35 mouse cellular contexts compared by ENCODE assay signal in the genomic region with DNA sequence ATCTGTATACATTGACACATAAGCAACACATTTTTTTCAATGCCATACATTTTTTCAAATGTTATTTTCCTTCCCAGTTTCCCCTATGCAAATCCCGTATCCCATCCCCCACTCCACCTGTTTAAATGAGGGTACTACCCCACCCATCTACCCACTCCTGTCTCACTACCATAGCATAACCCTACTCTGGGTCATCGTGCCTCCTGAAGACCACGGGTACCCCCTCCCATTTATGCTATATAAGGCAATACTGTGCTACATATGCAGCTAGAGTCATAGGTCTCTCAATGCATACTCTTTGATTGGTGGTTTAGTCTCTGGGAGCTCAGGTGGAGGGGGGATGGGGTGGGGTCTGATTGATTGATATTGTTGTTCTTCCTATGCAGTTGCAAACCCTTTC.
"Had no signal": no experiment of that assay in that cellular context is flagged by ENCODE, and none has a peak within 500 bp of the region (broad histone marks: within the 10 kb centered on the region; RNA-seq: fewer than 3 reads in every experiment).

No protein-coding gene starts in this region.

- DNase-seq: heart, postnatal 10 days; heart, postnatal 14 days; heart, postnatal 36 days; heart, postnatal 4 days; kidney, adult 11 months; kidney, adult 18-20 months; kidney, adult 2 months; kidney, adult 8-10 months; kidney, adult 9 months; kidney, postnatal 10 days; kidney, postnatal 14 days; kidney, postnatal 25 days; kidney, postnatal 36 days; kidney, postnatal 4 days; layer of hippocampus, adult 9-11 months; layer of hippocampus, postnatal 36 days had no signal

- H3K9ac ChIP-seq: heart, embryonic 12.5 days; heart, embryonic 13.5 days; heart, embryonic 15.5 days; hindbrain, embryonic 12.5 days; hindbrain, embryonic 13.5 days; hindbrain, embryonic 14.5 days; hindbrain, embryonic 15.5 days; intestine, embryonic 15.5 days; kidney, embryonic 15.5 days had no signal

- H3K9me3 ChIP-seq: heart, embryonic 12.5 days; heart, embryonic 13.5 days; heart, embryonic 15.5 days; hindbrain, embryonic 10.5 days; hindbrain, embryonic 12.5 days; hindbrain, embryonic 13.5 days; hindbrain, embryonic 15.5 days; intestine, embryonic 15.5 days; kidney, embryonic 15.5 days had no signal

- H3K27ac ChIP-seq: heart, embryonic 13.5 days; heart, embryonic 15.5 days; hindbrain, embryonic 10.5 days; hindbrain, embryonic 12.5 days; hindbrain, embryonic 13.5 days; hindbrain, embryonic 14.5 days; hindbrain, embryonic 15.5 days; hindbrain, postnatal 0 days; intestine, embryonic 15.5 days; kidney, embryonic 15.5 days; kidney, postnatal 0 days; layer of hippocampus, adult 2 months; left cerebral cortex, adult 2 months had no signal

- H3K4me3 ChIP-seq: heart, embryonic 12.5 days; heart, embryonic 13.5 days; heart, embryonic 15.5 days; hindbrain, embryonic 10.5 days; hindbrain, embryonic 12.5 days; hindbrain, embryonic 13.5 days; hindbrain, embryonic 15.5 days; intestine, embryonic 15.5 days; kidney, embryonic 15.5 days; layer of hippocampus, adult 2 months; left cerebral cortex, adult 2 months had no signal

- H3K4me1 ChIP-seq: heart, embryonic 12.5 days; heart, embryonic 13.5 days; heart, embryonic 15.5 days; hindbrain, embryonic 10.5 days; hindbrain, embryonic 12.5 days; hindbrain, embryonic 13.5 days; hindbrain, embryonic 15.5 days; intestine, embryonic 15.5 days; kidney, embryonic 15.5 days had no signal

- H3K4me2 ChIP-seq: heart, embryonic 11.5 days; heart, embryonic 12.5 days; heart, embryonic 13.5 days; heart, embryonic 15.5 days; hindbrain, embryonic 12.5 days; hindbrain, embryonic 13.5 days; hindbrain, embryonic 14.5 days; hindbrain, embryonic 15.5 days; intestine, embryonic 15.5 days; kidney, embryonic 15.5 days had no signal

- ATAC-seq: hindbrain, embryonic 16.5 days; hindbrain, postnatal 0 days; inflammation-experienced regulatory T-cells, adult 6 months; intestine, embryonic 15.5 days; intestine, embryonic 16.5 days; intestine, postnatal 0 days had no signal

- H3K36me3 ChIP-seq: heart, embryonic 12.5 days; heart, embryonic 13.5 days; heart, embryonic 15.5 days; hindbrain, embryonic 10.5 days; hindbrain, embryonic 12.5 days; hindbrain, embryonic 13.5 days; hindbrain, embryonic 15.5 days; intestine, embryonic 15.5 days; kidney, embryonic 15.5 days had no signal

- H3K27me3 ChIP-seq: heart, embryonic 12.5 days; heart, embryonic 13.5 days; heart, embryonic 15.5 days; hindbrain, embryonic 12.5 days; hindbrain, embryonic 13.5 days; hindbrain, embryonic 15.5 days; intestine, embryonic 15.5 days; kidney, embryonic 15.5 days had no signal
